Mouse (Mus musculus) thymus, postnatal 14 days (tissue): Measurements from ENCODE around the gene Ano4.

Experiments
- DNase-seq: peaks from one replicate; pipeline ENCODE4 v3.0.0; 2021

Gene Ano4

DNA sequence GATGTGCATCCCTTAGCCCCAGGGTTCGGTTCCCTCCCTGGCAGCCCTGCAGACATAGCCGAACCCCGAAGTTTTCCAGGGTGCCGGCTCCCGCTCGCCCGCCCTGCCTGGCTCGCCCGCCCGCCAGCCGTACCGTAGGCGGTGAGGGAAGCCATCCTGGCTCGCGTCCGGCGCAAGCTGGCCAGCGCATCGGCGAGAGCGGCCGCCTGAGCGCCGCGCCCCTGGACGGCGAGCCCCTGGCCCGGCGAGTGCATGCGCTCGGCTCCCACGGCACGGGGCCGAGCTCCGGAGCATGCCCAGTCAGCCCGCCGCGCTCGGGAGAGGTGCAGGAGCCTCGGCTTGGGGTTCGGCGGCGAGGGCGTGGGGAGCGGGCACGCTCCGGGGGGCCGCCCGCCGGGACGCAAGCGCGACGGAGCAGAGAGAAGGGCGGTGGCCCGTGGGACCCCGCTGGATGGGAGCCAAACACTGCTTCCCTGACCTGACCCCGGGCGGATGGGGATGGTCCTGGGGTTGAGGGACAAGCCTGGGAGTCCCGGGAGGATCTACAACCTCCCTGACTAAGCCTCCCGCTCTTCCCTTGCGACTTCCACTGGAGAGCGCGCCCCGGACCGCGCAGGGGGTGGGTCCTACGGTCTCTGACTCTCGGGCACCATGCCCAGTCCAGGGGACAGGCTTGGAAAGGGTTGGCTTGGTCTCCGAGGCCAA lies at the start of gene Ano4:
Gene Ano4, minus strand, starts transcription at position 272 of the 705 bp plus-strand sequence.
- DNase-seq: no peak

DNA sequence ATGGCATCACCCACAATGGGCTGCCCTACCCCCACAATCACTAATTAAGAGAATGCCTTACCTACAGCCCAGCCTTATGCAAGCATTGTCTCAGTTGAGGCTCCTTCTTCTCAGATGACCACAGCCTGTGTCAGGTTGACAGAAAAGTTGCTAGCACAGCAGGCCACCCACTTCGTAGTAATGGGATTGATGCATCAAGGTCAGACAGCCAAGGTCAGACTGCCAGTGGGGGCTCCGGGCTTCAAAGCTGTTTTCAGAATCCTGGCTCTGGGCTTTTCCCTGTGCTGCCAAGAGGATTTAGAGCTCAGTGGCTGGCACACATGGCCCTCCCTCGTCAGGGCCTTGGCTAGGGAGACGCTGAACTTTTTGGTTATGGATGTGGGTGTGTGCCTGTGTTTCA lies 48.1 kb upstream of the Ano4 start:
- DNase-seq: no peak

DNA sequence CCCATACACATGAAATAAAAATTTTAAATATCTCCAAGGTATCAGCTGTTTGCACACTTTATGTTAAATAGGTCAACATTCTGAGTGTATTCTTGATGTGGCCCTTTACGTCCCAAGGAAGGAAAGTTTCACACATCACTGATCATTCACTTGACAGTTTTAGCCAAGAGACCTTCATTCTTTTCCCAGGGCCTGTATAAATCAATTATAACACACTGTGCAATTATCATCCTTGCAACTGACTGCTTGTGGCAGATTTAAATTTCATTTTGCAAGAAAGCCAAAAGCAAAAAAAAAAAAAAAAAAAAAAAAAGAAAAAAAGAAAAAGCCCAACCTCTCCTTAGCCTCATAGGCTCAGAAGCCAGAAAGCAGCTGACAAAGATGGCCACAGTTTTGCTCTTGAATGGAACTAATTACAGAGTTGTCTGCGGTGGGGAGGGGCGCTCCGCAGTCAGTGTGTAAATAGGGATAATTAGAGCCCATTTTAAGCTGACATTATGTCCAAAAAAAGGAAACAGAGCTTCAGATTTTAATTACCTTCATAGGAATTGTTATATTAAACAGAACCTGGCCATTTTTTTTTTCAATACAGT lies 47.1 kb upstream of the Ano4 start:
- no peak for DNase-seq

DNA sequence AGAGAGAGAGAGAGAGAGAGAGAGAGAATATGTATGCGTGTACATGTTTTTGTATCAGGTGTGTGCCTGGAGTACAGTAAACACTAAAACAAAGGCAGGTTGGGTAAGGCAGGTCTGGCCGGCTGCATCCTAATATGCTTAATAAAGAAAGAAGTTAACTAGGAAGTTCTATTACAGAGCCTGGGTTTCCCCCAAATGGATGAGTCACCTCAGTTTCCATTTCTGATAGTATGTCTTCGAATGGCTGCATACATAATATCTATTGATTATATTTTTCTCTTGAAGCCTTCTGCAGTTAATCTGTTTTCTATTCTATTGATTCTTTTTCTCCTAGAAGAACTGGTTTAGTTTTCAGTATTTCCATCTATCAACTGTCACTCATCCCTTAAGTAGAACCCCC lies 41.9 kb upstream of the Ano4 start:
- no peak for DNase-seq

DNA sequence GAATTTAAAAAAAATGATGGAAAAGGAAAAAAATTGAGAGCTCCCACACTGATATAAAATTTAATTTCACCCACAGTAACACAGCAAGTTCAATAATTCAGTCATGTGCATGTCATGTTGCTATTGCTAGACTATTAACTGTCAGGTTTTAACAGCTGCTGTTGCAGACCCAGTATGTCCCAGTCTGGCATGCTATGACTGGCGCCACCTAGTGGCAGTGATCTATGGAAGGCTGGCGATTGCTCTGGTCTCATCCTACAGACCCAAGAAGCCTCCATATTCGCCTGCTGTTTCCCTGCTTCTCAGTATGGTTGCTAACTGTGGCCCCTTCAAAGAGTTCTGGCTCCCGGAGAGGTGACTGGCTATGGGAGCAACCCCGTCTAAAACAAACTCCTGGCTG lies 38.9 kb upstream of the Ano4 start:
- peak; percentile 77 for DNase-seq

DNA sequence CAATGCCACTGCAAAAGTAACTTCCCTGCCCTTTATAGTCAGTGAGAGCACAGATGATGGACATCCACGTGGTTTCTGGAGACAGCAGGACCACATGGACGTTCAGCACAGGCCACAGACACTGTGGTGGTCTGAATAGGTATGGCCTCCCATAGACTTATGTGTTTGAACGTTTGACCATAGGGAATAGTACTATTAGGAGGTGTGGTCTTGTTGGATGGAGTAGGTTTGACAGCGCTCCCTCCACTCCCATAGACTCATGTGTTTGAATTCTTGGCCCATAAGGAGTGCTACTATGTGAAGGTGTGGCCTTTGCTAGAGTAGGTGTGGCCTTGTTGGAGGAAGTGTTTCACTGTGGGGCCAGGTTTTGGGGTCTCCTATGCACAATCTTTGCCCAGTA lies 33.2 kb upstream of the Ano4 start:
- DNase-seq: no peak

DNA sequence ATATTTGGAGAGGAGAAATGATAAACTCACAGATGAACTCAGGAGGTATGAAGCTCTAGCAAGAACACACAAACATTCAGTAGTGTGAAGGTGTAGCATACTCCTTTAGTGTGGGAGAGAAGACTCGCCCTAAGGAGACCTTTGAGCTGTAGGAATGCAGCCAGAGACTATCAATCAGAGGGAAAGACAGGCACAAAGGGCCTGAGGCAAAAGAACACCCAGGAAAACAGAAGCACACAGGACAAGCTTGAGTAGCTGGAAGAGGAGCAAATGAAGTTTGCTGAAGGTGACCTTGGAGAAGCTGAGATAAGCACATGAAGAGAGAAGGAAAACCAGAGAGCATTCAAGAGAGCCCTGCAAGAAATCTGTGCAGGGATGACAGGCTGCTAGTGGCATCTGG lies 25.5 kb upstream of the Ano4 start:
- DNase-seq: no peak

DNA sequence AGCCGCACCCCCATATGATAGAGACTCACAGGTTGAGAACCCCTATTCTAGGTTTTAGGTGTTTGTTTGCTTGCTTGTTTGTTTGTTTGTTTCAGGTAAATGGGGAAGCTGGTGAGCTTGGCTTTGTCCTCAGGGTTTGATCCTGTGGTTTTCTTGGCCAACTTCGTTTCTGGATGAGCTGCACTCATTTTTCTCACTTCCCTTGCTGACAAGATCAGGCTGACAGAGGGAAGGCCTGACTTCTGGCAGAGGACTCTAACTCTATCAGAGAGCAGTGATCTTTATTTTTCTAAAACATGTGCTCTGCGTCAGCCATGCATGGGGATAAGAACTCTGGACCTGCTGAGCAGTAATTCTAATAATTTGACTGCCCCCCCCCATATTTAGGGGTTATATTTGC lies 14.4 kb upstream of the Ano4 start:
- no peak for DNase-seq

DNA sequence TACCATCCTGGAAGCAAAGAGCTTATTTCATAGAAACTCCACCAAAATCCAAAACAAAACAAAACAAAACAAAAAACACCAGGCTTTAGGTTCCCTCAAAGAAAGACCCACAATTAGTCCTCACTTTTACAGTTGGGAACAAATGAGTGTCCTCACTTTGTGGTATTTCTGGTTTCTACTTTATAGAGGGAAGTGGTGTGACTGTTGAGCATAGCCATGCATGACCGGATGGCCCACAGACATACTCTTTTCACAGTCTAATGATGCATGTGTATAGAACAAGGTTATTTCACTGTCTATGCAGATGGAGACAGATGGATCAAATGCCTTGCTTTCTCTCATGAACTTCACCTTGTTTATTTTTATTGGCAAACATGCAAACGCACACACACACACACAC lies 10.1 kb upstream of the Ano4 start:
- no peak for DNase-seq

DNA sequence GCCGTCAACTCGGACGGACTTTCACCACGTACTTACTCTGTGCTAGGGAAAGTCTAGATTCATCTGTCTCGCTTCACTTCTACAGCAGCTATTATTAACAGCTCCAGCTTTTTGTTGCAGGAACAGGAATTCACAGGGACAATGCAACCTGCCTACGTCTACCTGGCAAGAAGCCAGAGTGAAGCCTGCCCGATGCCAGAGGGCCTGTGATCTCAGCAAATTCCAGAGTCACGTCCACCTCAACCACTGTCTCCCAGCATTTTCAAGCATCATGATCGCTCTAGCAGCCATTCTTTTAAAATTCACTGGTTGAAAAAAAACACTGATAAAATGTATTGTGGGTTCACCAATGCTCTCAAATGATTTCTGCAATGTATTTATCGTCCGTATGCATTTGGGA lies 6.9 kb upstream of the Ano4 start:
- no peak for DNase-seq

DNA sequence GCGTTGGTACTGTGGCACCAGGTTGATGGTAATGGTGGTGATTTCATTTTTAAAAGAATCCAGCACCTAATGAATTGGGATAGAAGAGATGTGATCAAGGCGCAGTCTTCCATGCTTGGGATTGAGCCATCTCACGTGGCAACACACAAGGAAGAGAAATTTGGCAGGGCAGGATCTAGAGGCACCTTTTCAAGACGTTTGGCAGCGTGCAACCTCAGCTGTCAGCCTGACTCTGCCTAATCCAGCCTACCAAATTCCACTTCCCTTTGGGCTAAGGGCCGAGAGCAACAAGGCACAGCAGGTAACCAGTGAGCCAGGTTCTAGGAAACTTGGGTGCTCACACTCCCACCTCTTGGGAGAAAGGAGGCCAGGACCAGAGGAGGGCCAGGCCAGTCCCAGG lies 1.0 kb upstream of the Ano4 start:
- no peak for DNase-seq

DNA sequence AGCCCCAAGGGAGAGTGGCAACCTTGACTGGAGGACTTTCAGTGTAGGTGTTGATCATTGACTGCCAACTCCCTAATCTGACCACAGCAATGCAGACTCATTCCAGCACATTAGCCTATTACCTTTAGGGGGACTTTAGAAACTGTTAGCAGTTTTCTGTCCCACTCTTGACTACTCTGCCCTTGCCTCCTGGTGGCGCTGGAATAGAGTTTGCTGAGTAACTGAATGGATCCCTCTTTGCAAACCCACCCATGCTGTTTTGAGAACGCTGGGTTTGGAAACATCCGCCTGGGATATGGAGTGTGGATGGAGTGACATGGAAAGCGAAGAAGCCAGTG lies 603 bp upstream of the Ano4 start:
- DNase-seq: no peak

DNA sequence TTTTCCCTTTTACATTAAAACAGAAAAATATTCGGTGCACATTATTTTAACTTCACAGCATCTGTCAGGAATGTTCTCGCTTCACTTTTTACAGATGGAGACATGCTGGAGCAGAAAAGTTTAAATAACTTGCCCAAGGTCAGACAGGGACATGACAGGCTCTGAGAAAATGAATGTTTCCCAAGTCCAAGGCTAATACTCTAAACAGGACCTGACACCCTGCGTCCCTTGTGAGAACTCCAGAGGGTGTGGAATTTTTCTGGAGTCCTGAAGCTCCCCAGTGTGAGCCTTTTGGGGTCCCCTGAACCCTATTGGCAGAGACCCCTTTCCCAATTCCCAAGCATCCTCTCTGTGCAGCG lies 451 bp downstream of the Ano4 start:
- no peak for DNase-seq

DNA sequence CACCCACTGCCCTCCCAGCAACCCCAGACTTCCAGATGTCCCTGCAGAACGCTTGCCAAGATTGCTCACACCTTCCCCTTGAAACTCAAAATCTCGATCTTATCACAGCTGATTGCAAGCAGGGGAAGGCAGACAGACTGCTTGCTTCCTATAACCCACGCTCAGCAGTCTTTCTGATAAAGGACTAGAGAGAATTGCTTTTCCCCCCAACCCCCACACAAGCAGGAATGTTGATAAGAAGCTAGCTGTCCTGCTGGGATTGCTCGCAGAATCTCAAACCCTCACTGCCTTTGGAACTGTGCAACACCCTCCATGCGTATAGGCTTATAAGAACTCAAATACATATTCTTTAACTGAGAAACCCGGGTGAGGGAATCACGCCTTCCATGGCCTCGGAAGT lies 846 bp downstream of the Ano4 start:
- DNase-seq: no peak

DNA sequence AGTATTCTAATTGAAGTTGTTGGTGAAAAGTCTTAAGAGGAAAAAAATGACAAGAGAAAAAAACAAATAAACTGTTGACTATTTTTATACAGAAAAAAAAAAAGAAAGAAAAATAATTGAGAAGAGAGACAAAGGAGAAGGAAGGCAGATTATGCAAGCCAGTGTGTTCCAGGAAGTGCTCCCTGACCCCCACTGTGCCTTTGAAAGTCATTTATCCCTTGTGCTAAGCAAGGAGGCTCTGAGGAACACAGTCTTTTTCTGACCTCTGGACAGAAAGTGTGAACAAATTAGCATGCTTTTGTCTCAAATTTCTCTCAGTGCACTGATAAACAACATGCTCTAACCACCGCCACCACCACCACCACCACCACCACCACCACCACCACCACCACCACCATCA lies 14.3 kb downstream of the Ano4 start:
- no peak for DNase-seq

DNA sequence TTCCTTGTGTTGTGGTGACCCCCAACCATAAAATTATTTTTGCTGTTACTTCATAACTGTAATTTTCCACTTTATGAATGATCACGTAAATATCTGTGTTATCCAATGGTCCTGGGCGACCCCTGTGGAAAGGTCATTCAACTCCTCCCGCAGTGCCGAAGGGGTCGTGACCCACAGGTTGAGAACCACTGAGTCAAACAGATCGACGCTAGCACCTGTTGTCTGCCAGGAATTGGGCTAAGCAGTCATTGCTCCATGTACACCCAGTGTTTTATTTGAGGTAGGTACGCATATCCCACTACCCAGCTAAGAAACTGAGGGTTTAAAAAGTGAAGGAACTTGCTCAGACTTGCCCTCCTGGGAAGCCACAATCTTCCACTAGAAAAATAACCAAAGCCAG lies 14.8 kb downstream of the Ano4 start:
- DNase-seq: no peak

DNA sequence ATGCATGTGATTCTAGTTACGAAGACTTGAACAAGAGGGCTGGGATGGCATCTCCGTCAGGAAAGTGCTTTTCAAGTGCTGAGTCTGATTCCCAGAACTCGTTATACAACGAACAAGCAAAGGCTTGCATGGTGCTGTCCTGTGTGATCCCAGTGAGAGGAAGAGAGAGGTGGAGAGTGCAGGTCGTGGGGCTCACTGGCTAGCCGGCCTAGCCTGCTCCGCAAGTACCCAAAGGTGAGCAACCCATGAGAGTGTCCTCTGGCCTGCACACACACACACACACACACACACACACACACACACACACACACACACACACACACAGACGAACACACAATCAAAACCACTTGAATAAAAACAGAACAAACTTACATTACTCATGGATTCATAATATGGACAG lies 15.7 kb downstream of the Ano4 start:
- DNase-seq: no peak

DNA sequence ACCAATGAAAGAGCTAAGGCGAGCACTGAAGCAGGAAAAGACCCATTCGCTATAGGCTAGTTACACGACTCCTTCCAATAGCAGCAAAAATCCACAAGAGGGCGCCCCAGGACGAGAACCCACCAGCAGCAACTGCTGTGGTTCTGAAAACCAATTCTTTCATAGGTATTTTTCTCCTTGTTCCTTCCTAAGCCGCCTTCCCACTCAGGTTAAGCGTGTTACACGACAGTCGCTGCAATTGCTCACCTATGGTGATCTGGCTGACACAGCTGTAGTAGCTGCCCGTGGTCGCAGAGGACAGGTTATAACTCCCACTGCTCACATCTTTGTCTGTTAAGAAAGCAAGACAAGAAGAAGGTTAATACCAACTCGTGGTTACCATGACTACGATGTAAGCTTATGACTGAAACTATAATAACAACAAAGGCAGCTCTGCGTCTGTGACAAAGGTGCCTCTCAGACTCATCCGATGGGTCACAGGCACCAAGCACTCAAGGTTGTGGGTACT lies 17.5 kb downstream of the Ano4 start:
- DNase-seq: peak; percentile 73

DNA sequence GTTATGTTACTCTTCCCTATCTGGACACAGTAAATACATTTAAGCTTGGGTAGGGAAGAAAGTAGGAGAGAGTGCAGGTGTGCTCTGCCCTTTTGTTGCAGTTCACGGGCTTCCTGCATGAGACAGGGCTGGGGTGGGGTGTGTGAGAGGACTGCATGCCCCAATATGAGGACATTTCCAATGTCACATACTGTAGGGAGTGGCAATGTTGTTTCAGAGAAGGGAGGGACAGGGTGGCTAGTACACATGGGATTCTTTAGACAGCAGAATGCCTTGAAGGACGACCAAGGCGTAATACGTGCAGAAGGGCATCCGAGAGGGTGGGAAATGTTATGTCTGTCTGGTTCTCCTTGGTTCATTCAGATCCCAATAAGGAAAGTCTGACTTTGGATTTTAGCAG lies 18.2 kb downstream of the Ano4 start:
- DNase-seq: no peak

DNA sequence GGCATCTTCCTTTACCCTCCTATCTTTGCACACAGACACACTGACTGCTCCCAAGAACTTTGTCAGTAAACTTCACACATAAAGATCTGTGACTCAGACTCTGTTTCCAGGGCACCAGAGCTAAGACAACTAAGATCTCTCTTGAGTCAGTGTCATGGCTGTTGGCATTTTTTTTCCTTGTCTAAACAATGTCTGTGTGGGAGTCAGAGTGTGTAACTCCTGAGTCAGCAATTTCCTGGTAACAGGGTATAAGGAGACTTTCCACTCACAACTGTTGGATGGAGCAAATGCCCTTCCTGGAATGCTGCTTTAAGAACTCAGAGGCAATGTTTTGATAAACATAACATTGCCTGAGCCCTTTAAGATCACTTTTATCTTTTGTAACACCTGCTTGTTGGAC lies 37.0 kb downstream of the Ano4 start:
- DNase-seq: no peak

DNA sequence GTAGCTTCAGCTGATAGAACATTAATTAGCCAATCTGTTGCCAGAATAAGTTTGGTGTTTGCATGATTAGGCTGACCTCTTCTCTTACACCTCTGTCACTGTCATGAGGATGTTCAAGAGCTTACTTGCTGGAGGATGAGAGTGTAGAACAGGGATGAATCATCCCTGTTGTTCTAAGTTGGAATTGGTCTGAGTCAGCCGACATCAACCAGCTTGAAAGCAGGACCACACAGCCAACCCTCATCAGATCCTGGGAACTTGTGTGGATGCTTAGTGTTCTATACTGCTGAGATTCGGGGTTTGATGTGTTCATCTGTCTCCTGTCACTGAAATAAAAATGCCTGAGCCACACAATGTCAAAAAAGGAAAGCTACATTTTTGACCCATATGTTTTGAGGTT lies 44.2 kb downstream of the Ano4 start:
- DNase-seq: no peak

DNA sequence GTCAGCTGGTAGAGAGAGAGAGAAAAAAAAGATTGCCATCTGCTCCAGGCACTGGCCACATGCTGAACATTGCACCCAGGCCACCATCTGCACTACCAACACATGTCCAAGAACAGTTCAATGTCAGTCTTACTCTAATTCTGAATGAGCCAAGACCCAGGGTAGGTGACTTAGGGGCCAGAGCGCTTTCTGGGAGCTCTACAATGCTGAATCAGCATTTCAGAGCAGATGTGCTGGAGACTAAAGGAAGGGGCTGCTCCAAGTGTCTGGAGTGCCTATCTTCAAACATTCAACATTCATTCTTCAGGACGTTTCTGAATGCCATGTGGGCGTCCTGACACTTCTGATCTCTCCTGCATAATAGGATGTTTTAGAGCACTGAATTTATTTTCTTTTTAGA lies 51.8 kb downstream of the Ano4 start:
- DNase-seq: no peak

DNA sequence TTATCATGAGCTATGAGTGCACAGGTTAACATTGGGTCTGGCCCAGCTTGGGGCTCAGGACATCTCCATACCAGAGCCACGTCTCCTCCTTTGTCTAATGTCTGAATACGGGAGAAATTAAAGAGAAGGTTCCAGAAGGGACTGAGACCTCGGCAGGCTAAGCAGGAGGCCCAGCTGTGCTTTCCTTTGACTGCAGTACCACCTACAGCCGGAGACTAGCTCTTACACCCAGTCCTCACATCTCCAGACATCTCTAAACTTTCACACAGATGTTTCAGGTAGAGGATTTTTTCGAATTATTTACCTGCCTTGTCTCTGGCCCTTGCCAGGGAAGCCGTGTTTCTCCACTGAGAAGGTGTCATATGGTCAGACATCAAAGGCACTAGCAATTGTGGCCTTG lies 53.9 kb downstream of the Ano4 start:
- DNase-seq: no peak

DNA sequence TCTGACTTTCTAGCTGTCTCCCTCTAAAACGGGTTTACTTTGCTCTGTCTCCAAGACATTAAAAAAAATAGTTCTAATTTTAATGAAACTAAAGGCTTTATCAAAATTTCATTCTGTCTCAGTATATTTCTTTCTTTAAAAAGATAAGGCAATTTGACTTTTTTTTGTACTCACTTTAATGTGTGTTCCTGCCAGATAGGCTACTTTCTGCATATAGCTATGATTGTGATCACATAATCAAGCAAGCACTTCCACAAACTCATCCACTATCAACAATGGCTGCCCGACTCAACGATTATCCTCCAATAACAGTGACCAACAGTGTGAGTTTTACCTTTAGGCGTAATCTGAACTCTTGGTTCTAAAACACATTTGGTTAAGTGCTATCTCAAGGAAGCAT lies 55.3 kb downstream of the Ano4 start:
- DNase-seq: no peak

DNA sequence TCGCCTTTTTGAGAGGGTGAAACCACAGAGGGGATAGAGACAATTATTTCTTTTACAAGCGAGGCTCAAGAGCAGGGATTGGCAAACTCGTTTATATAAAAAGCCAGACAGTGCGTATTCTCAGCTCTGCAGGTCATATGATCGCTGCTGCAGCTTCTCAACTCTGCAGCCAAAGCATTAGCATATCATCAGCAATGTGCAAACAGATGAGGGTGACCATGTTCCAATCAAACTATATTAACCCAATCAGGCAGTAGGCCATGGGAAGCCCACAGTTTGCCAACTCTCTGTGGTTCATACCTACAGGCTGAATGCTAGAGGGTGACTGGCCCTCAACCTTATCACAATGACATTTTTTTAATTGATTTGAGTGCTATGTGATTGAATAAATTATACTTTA lies 64.2 kb downstream of the Ano4 start:
- DNase-seq: no peak
